Mouse (Mus musculus) liver, postnatal 0 days (tissue): ENCODE measurements around the gene Trim9.
A peak's percentile ranks its signal among the peaks of the same experiment; 100 is the strongest.

Experiments used
- CTCF ChIP-seq: sonication (generic); IDR thresholded peaks from 2 replicates; pipeline ENCODE4 v1.5.1; 2016; ENCODE audit warnings: antibody characterized with exemption, low read depth
- EP300 ChIP-seq: IDR thresholded peaks from 2 replicates; pipeline ENCODE4 v1.6.1; 2016; ENCODE audit warnings: antibody characterized with exemption, low read depth, mild to moderate bottlenecking

DNA sequence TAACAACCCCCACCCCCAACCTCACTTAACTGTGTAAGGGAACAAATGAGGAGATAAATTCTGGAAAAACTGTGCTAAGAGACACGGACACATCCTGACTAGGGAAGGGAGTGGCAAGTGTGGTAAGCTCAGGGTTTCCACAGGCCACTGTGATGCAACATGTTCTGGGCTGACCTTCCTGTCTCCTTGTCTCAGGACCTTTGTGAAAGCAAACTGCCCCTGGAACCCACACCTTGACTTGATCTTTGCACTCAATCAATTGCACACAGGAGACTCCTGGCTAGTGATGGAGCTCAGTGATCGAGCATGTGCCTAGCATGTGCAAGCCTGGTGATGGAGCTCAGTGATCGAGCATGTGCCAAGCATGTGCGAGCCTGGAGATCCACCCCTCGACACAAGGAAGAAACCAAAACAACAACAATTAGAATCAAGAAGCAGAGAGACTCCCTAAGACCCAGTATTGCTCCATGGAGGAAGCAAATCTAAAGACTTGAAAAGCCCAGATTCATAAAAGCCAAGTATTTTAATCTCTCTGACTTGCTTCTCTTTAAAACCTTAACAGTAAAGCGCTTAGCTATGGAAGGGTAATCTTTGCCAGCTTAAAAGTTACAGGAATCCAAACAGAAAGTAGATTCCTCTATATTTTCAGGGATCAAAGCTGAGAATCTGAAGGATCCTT, 113.6 kb downstream of the Trim9 start:
- no peak for TF ChIP-seq CTCF
- TF ChIP-seq EP300: peak; percentile 40; the same call in 1 of the 2 replicates
